Mouse (Mus musculus): ENCODE results near the gene Stat5a. TPM values are rescaled to one million over a fixed set of nuclear protein-coding genes. Genes with fewer than 3 reads are reported as not detected.

The Stat5a gene
- polyA plus RNA-seq, 1 experiment from 2014 or later: 1.6 TPM

DNA sequence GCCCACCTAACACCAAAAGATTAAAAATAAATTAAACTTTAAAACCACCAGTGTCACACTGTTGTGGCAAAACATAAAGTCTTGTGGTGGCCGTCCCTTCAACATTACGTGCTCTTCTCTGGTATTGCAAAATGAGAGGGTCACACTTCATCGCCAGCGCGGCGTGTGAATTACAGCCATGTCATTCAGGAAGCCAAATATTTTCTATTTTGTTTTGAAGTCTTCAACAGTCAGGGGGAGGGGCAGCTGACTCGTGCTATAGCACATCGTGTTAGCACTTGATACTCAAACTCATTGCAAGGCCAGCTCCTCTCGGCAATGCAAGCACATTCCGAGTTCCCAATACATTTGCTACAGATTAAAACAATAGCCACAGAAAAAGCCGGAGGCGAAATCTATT lies 18.3 kb upstream of the Stat5a start:
- H3K9me3 ChIP-seq (replicated peaks; ENCODE audit: control insufficient read depth, low read length): no peaks in the 10 kb centered on the region
- H3K36me3 ChIP-seq (replicated peaks; ENCODE audit: control insufficient read depth, insufficient read depth, low read depth, low read length): no peaks in the 10 kb centered on the region
- no peak overlapping the region for H3K27ac ChIP-seq (replicated peaks; ENCODE audit: low read depth, low read length)
- no peak overlapping the region for H3K9ac ChIP-seq (replicated peaks; ENCODE audit: low read length)
- H3K4me1 ChIP-seq (ENCODE audit: control insufficient read depth, insufficient read depth, low read length): no peaks in the 10 kb centered on the region
- ATAC-seq (replicated peaks; ENCODE audit: insufficient number of reproducible peaks, low FRiP score, low TSS enrichment, low read depth): no peak
- DNase-seq (ENCODE audit: low spot score): no peak
- H3K27me3 ChIP-seq (ENCODE audit: control insufficient read depth, insufficient read depth, low read length): no peaks in the 10 kb centered on the region
- WGBS: 72% methylated on average over 12 of the region's 12 CpGs
- no peak overlapping the region for H3K4me2 ChIP-seq (ENCODE audit: low read depth, low read length)
- H3K4me3 ChIP-seq (ENCODE audit: low read depth, low read length): no peak overlapping the region

DNA sequence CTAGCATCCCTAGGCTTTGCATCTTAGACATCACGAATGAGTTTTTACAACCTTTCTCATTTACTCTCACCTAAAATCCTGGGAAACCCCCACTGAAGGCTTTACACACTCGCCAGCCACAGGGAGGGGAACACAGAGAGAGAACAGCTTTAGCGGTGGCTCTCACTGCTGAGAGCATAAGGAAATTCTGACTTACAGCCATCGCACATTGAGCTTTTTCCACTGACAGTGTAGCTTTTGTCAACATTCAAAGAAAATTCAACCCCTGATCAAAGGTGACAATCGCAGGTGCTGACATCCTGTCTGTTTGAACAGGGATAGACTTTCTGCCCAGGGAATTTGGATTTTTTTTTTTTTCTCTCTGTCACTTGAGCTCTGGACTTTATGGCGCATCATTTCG lies 17.1 kb upstream of the Stat5a start:
- Histone ChIP-seq H3K4me1 (ENCODE audit: control insufficient read depth, insufficient read depth, low read length) (no peaks in the 10 kb centered on the region), H3K4me3 (ENCODE audit: low read depth, low read length) (no peak overlapping the region), H3K4me2 (ENCODE audit: low read depth, low read length) (no peak overlapping the region), H3K36me3 (replicated peaks; ENCODE audit: control insufficient read depth, insufficient read depth, low read depth, low read length) (no peaks in the 10 kb centered on the region), H3K27me3 (ENCODE audit: control insufficient read depth, insufficient read depth, low read length) (no peaks in the 10 kb centered on the region), H3K27ac (replicated peaks; ENCODE audit: low read depth, low read length) (no peak overlapping the region), H3K9me3 (replicated peaks; ENCODE audit: control insufficient read depth, low read length) (no peaks in the 10 kb centered on the region), H3K9ac (replicated peaks; ENCODE audit: low read length) (no peak overlapping the region)
- DNase-seq (ENCODE audit: low spot score) (no peak), ATAC-seq (replicated peaks; ENCODE audit: insufficient number of reproducible peaks, low FRiP score, low TSS enrichment, low read depth) (no peak)
- WGBS: 80% methylated on average over 7 of the region's 7 CpGs

DNA sequence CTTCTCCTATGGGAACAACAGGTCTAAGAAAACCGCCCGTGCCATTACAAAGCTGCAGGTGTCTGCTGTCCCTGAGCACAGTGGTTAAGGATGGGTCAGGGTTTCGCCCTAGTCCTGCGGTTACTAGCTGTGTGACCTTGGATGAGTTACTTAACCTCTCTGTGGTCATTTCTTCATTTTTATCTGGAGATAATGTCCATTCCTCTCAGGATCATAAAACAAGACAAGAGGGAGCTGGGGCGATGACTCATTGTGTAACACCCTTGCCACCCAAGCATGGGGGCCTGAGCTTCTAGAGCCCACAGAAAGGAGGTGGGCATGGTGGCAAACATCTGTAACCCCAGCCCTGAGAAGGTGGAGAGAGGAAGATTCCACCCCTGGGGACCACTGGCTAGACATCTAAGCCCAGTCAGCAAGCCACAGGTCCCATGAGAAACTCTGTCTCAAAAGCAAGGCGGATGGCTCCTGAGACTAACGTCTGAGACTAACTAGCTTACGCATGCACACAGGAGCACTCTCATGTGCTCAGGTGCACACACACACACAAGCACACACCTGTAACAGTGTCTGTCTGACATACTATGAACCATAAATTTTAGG lies 16.0 kb upstream of the Stat5a start:
- H3K9me3 ChIP-seq (replicated peaks; ENCODE audit: control insufficient read depth, low read length): no peaks in the 10 kb centered on the region
- no peaks in the 10 kb centered on the region for H3K36me3 ChIP-seq (replicated peaks; ENCODE audit: control insufficient read depth, insufficient read depth, low read depth, low read length)
- H3K4me3 ChIP-seq (ENCODE audit: low read depth, low read length): no peak overlapping the region
- no peak overlapping the region for H3K9ac ChIP-seq (replicated peaks; ENCODE audit: low read length)
- H3K27ac ChIP-seq (replicated peaks; ENCODE audit: low read depth, low read length): no peak overlapping the region
- no peak overlapping the region for H3K4me2 ChIP-seq (ENCODE audit: low read depth, low read length)
- H3K4me1 ChIP-seq (ENCODE audit: control insufficient read depth, insufficient read depth, low read length): no peaks in the 10 kb centered on the region
- no peaks in the 10 kb centered on the region for H3K27me3 ChIP-seq (ENCODE audit: control insufficient read depth, insufficient read depth, low read length)
- ATAC-seq (replicated peaks; ENCODE audit: insufficient number of reproducible peaks, low FRiP score, low TSS enrichment, low read depth): no peak
- 92% methylated on average over 8 of the region's 8 CpGs for WGBS
- no peak for DNase-seq (ENCODE audit: low spot score)

DNA sequence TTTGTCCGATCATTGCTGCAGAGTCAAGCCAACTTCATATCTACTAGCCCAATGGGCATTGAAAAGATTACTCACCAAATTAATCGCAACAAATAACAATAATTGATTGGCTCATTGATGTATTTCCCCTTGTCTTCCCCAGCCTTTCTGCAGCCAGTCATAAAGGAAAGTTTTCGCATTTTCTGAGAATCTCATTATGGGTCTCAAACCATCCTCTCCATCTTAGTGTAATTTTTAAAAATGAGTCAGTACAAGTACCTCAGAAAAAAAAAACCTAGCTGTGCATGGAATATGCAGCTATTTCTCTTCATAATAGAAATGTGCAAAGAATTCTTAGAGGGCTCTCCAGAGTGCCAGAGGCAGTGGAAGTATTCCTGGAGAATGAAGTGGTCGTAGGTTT lies 15.0 kb upstream of the Stat5a start:
- Histone ChIP-seq H3K9me3 (replicated peaks; ENCODE audit: control insufficient read depth, low read length) (no peaks in the 10 kb centered on the region), H3K36me3 (replicated peaks; ENCODE audit: control insufficient read depth, insufficient read depth, low read depth, low read length) (no peaks in the 10 kb centered on the region), H3K27me3 (ENCODE audit: control insufficient read depth, insufficient read depth, low read length) (no peaks in the 10 kb centered on the region), H3K4me2 (ENCODE audit: low read depth, low read length) (no peak overlapping the region), H3K27ac (replicated peaks; ENCODE audit: low read depth, low read length) (no peak overlapping the region), H3K4me3 (ENCODE audit: low read depth, low read length) (no peak overlapping the region), H3K4me1 (ENCODE audit: control insufficient read depth, insufficient read depth, low read length) (no peaks in the 10 kb centered on the region), H3K9ac (replicated peaks; ENCODE audit: low read length) (no peak overlapping the region)
- DNase-seq (ENCODE audit: low spot score) (no peak), ATAC-seq (replicated peaks; ENCODE audit: insufficient number of reproducible peaks, low FRiP score, low TSS enrichment, low read depth) (no peak)
- WGBS: 89% methylated on average over 4 of the region's 4 CpGs

DNA sequence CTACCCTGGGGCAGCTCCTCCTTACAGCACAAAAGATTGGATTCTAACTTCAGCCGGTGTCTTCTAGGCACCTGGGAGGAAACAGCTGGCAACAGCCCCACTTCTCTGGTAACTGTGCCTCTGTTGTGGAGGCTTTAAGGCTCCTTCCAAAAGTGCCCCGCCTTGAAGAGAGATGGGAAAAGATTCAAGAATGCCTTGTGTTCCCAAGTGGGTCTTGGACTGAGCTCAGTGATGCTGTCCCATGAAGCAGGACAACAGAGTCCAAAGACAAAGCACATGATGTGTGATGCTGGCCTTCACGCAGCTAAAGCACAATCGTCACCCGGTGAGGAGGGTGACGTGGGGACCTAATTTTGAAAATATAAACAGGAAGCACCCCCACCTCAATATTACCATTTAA lies 13.4 kb upstream of the Stat5a start:
- Histone ChIP-seq H3K27me3 (ENCODE audit: control insufficient read depth, insufficient read depth, low read length) (no peaks in the 10 kb centered on the region), H3K36me3 (replicated peaks; ENCODE audit: control insufficient read depth, insufficient read depth, low read depth, low read length) (no peaks in the 10 kb centered on the region), H3K9ac (replicated peaks; ENCODE audit: low read length) (no peak overlapping the region), H3K4me3 (ENCODE audit: low read depth, low read length) (no peak overlapping the region), H3K4me1 (ENCODE audit: control insufficient read depth, insufficient read depth, low read length) (no peaks in the 10 kb centered on the region; the same call in 1 of the 2 replicates), H3K4me2 (ENCODE audit: low read depth, low read length) (no peak overlapping the region), H3K9me3 (replicated peaks; ENCODE audit: control insufficient read depth, low read length) (no peaks in the 10 kb centered on the region), H3K27ac (replicated peaks; ENCODE audit: low read depth, low read length) (no peak overlapping the region)
- ATAC-seq (replicated peaks; ENCODE audit: insufficient number of reproducible peaks, low FRiP score, low TSS enrichment, low read depth) (no peak), DNase-seq (ENCODE audit: low spot score) (no peak)
- 81% methylated on average over 6 of the region's 6 CpGs for WGBS

DNA sequence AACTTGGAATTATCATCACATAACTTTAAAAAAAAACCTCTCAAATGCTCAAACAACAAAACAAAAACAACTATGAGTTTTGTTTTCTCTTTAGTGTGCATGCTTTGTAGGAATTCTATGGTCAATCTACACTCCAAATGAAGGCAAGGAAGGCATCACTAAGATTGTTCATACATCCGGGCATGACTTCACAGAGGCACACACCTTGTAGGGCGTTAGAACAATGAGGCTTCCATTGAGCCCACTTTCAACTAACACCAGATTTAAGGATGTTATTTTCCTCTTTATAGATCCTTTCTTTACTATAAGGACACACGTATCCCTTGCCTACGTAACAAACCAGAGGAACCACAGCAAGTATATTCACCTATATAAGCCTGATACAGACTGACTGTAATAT lies 11.6 kb upstream of the Stat5a start:
- Histone ChIP-seq H3K4me2 (ENCODE audit: low read depth, low read length) (no peak overlapping the region), H3K27me3 (ENCODE audit: control insufficient read depth, insufficient read depth, low read length) (no peaks in the 10 kb centered on the region), H3K9ac (replicated peaks; ENCODE audit: low read length) (no peak overlapping the region), H3K4me1 (ENCODE audit: control insufficient read depth, insufficient read depth, low read length) (no peaks in the 10 kb centered on the region; the same call in 1 of the 2 replicates), H3K4me3 (ENCODE audit: low read depth, low read length) (no peak overlapping the region), H3K9me3 (replicated peaks; ENCODE audit: control insufficient read depth, low read length) (no peaks in the 10 kb centered on the region), H3K27ac (replicated peaks; ENCODE audit: low read depth, low read length) (no peak overlapping the region), H3K36me3 (replicated peaks; ENCODE audit: control insufficient read depth, insufficient read depth, low read depth, low read length) (no peaks in the 10 kb centered on the region)
- ATAC-seq (replicated peaks; ENCODE audit: insufficient number of reproducible peaks, low FRiP score, low TSS enrichment, low read depth): no peak
- DNase-seq (ENCODE audit: low spot score): no peak
- WGBS: 91% methylated on average over 4 of the region's 4 CpGs

DNA sequence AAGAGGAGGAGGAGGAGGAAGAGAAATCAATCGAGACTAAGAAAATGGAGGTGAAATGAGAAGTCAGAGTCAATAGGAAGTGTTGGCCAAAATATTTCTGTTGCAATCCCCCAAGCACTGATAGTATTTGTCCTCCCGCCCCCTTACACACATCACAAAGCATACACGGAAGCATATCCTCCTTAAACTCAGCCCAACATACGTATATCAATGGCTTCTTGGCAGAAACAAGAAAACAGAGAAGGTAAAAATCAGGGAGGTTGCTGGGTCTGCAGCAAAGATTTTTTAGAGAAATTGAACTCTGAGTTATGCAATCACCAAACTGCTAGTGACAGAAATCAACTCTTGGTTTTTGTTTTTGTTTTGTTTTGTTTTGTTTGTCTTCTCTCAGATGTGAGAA lies 11.1 kb upstream of the Stat5a start:
- no peak overlapping the region for H3K9ac ChIP-seq (replicated peaks; ENCODE audit: low read length)
- no peak overlapping the region for H3K4me2 ChIP-seq (ENCODE audit: low read depth, low read length)
- H3K4me1 ChIP-seq (ENCODE audit: control insufficient read depth, insufficient read depth, low read length): no peaks in the 10 kb centered on the region; the same call in 1 of the 2 replicates
- H3K36me3 ChIP-seq (replicated peaks; ENCODE audit: control insufficient read depth, insufficient read depth, low read depth, low read length): no peaks in the 10 kb centered on the region
- WGBS: 74% methylated on average over 4 of the region's 4 CpGs
- DNase-seq (ENCODE audit: low spot score): no peak
- no peak for ATAC-seq (replicated peaks; ENCODE audit: insufficient number of reproducible peaks, low FRiP score, low TSS enrichment, low read depth)
- H3K27ac ChIP-seq (replicated peaks; ENCODE audit: low read depth, low read length): no peak overlapping the region
- H3K27me3 ChIP-seq (ENCODE audit: control insufficient read depth, insufficient read depth, low read length): no peaks in the 10 kb centered on the region
- H3K9me3 ChIP-seq (replicated peaks; ENCODE audit: control insufficient read depth, low read length): no peaks in the 10 kb centered on the region
- H3K4me3 ChIP-seq (ENCODE audit: low read depth, low read length): no peak overlapping the region

DNA sequence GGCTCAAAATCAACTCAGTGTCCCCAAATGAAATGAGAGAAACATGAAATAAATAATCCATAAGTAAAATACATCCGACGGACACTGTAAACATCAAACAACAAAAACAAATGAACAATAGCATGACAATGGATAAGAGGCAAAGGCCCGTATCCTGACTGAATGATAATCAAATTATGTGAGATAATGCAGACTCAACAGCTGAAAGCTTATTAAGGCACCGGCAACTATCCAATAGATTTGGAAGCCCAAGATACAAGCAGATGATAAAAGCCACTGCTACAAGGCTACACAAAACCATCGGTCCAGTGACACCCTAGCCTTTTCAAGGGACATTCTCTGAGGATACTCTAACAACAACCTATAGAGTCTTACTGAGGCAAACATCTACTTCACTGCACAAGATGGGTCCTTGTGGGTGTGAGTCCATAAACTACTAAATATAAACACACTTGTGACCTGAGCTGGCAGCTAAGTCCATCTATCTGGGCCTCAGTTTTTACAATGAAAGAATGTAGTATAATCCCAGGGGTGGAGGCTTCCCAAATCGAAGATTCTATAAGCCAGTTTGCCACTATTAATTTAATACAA lies 10.3 kb upstream of the Stat5a start:
- 75% methylated on average over 6 of the region's 6 CpGs for WGBS
- no peaks in the 10 kb centered on the region for H3K9me3 ChIP-seq (replicated peaks; ENCODE audit: control insufficient read depth, low read length)
- no peak overlapping the region for H3K27ac ChIP-seq (replicated peaks; ENCODE audit: low read depth, low read length)
- H3K4me3 ChIP-seq (ENCODE audit: low read depth, low read length): peak overlapping the region; percentile 91; the same call in 1 of the 2 replicates
- H3K4me2 ChIP-seq (ENCODE audit: low read depth, low read length): peak overlapping the region; percentile 94; the same call in 1 of the 2 replicates
- no peak for ATAC-seq (replicated peaks; ENCODE audit: insufficient number of reproducible peaks, low FRiP score, low TSS enrichment, low read depth)
- no peak for DNase-seq (ENCODE audit: low spot score)
- H3K36me3 ChIP-seq (replicated peaks; ENCODE audit: control insufficient read depth, insufficient read depth, low read depth, low read length): no peaks in the 10 kb centered on the region
- no peak overlapping the region for H3K9ac ChIP-seq (replicated peaks; ENCODE audit: low read length)
- no peaks in the 10 kb centered on the region for H3K27me3 ChIP-seq (ENCODE audit: control insufficient read depth, insufficient read depth, low read length)
- H3K4me1 ChIP-seq (ENCODE audit: control insufficient read depth, insufficient read depth, low read length): no peaks in the 10 kb centered on the region; the same call in 1 of the 2 replicates

Data from embryonic facial prominence, embryonic 11.5 days (tissue).